Mouse (Mus musculus) kidney, postnatal 0 days (tissue): ENCODE data around the gene Ager. TPM values are rescaled to one million over a fixed set of nuclear protein-coding genes. Genes with fewer than 3 reads are reported as not detected.

Experiments
- ATAC-seq: fragments of 200-750 bp; cut with Nextera tagmentation; replicated peaks from 2 replicates; pipeline ENCODE4 v1.8.0; 2017; ENCODE audit warnings: low read depth, moderate number of reproducible peaks, moderate TSS enrichment, moderate library complexity; ENCODE audit not compliant: low FRiP score
- DNase-seq: peaks from one replicate; pipeline ENCODE4 v3.0.0-alpha.2; 2016; ENCODE audit warnings: low spot score
- H3K27ac ChIP-seq: fragments of 300-500 bp; sonication (generic); 2 replicates; pipeline ENCODE4 v1.5.1; 2014; ENCODE audit warnings: mild to moderate bottlenecking
- H3K27me3 ChIP-seq: fragments of 300-500 bp; sonication (generic); 2 replicates; pipeline ENCODE4 v1.6.1; 2014; ENCODE audit warnings: low read length, mixed read lengths; ENCODE audit not compliant: insufficient read depth
- H3K36me3 ChIP-seq: fragments of 300-500 bp; sonication (generic); 2 replicates; pipeline ENCODE4 v1.6.1; 2014; ENCODE audit warnings: low read length, mixed read lengths; ENCODE audit not compliant: insufficient read depth
- H3K4me1 ChIP-seq: fragments of 300-500 bp; sonication (generic); replicated peaks from 2 replicates; pipeline ENCODE4 v1.6.1; 2014; ENCODE audit warnings: antibody characterized with exemption, low read length, mixed read lengths; ENCODE audit not compliant: insufficient read depth
- H3K4me2 ChIP-seq: fragments of 300-500 bp; sonication (generic); 2 replicates; pipeline ENCODE4 v1.6.1; 2014; ENCODE audit warnings: mild to moderate bottlenecking, low read length, moderate library complexity, mixed read lengths
- H3K4me3 ChIP-seq: fragments of 300-500 bp; sonication (generic); replicated peaks from 2 replicates; pipeline ENCODE4 v1.5.1; 2014; ENCODE audit warnings: low read depth, low read length
- H3K9ac ChIP-seq: fragments of 300-500 bp; sonication (generic); 2 replicates; pipeline ENCODE4 v1.6.1; 2014; ENCODE audit warnings: low read depth, low read length
- H3K9me3 ChIP-seq: fragments of 300-500 bp; sonication (generic); replicated peaks from 2 replicates; pipeline ENCODE4 v1.6.1; 2016; ENCODE audit warnings: low read length, inconsistent platforms, mixed read lengths
- CTCF ChIP-seq: IDR thresholded peaks from 2 replicates; pipeline ENCODE4 v1.5.1; 2016; ENCODE audit warnings: antibody characterized with exemption, low read depth, mild to moderate bottlenecking, moderate library complexity
- WGBS: fragments of 180-500 bp; shearing (Covaris S2); extraction: QIAGEN DNeasy Blood & Tissue Kit; methylation state at CpG from one replicate; pipeline ENCODE4 v1.1.7; 2014; 5-methylcytosine and 5-hydroxymethylcytosine counted together
- polyA plus RNA-seq: library from polyadenylated mRNA; unstranded; fragments of >200 nt; fragmentation: Nextera tagmentation; extraction: Ambion mirVana; gene quantifications from 2 replicates; pipeline ENCODE4 v1.2.1, GENCODE M21; 2015

The Ager gene
- polyA plus RNA-seq, 1 experiment from 2014 or later: 7.4 TPM

GRCm38 (mm10) chr17:34567311-34567710, 30.4 kb upstream of the Ager start:
- ATAC-seq: no peak
- Histone ChIP-seq H3K9me3 (no peaks in the 10 kb centered on the region), H3K36me3 (no peaks in the 10 kb centered on the region), H3K4me2 (no peak overlapping the region), H3K27me3 (no peaks in the 10 kb centered on the region), H3K9ac (no peak overlapping the region), H3K4me1 (peaks cover 14% of the 10 kb centered on the region), H3K4me3 (no peak overlapping the region), H3K27ac (no peak overlapping the region)
- WGBS: 53% methylated on average over 9 of the region's 9 CpGs
- no peak for TF ChIP-seq CTCF
- no peak for DNase-seq

- Histone ChIP-seq H3K4me3 (no peak overlapping the region), H3K4me2 (no peak overlapping the region), H3K9ac (no peak overlapping the region), H3K4me1 (peaks cover 14% of the 10 kb centered on the region), H3K9me3 (no peaks in the 10 kb centered on the region), H3K27ac (no peak overlapping the region), H3K36me3 (no peaks in the 10 kb centered on the region), H3K27me3 (no peaks in the 10 kb centered on the region)
- 75% methylated on average over 13 of the region's 13 CpGs for WGBS
- no peak for TF ChIP-seq CTCF
- ATAC-seq (no peak), DNase-seq (no peak)
These were observed 29.2 kb upstream of the Ager start for GRCm38 (mm10) chr17:34568421-34568820.

- no peak overlapping the region for H3K27ac ChIP-seq
- 71% methylated on average over 4 of the region's 4 CpGs for WGBS
- no peak overlapping the region for H3K4me2 ChIP-seq
- H3K9ac ChIP-seq: 0 out of 2 replicates have a peak overlapping the region, but pooled peaks have one; percentile 8
- ATAC-seq: no peak
- H3K9me3 ChIP-seq: no peaks in the 10 kb centered on the region
- H3K27me3 ChIP-seq: no peaks in the 10 kb centered on the region
- peaks cover 6% of the 10 kb centered on the region for H3K4me1 ChIP-seq
- no peak for TF ChIP-seq CTCF
- DNase-seq: no peak
- H3K4me3 ChIP-seq: no peak overlapping the region
- no peaks in the 10 kb centered on the region for H3K36me3 ChIP-seq
These were observed 27.7 kb upstream of the Ager start for GRCm38 (mm10) chr17:34569919-34570318.

GRCm38 (mm10) chr17:34571875-34572274, 25.8 kb upstream of the Ager start:
- Histone ChIP-seq H3K4me2 (no peak overlapping the region), H3K4me1 (no peaks in the 10 kb centered on the region), H3K9ac (no peak overlapping the region), H3K27me3 (no peaks in the 10 kb centered on the region), H3K36me3 (no peaks in the 10 kb centered on the region), H3K4me3 (no peak overlapping the region), H3K27ac (no peak overlapping the region), H3K9me3 (no peaks in the 10 kb centered on the region)
- ATAC-seq: no peak
- WGBS: 22% methylated on average over 5 of the region's 5 CpGs
- DNase-seq: peak; percentile 22
- peak; percentile 71 for TF ChIP-seq CTCF

- no peaks in the 10 kb centered on the region for H3K9me3 ChIP-seq
- TF ChIP-seq CTCF: no peak
- H3K4me3 ChIP-seq: no peak overlapping the region
- H3K9ac ChIP-seq: no peak overlapping the region
- no peaks in the 10 kb centered on the region for H3K27me3 ChIP-seq
- H3K36me3 ChIP-seq: no peaks in the 10 kb centered on the region
- DNase-seq (no peak), ATAC-seq (no peak)
- WGBS: 29% methylated on average over 15 of the region's 15 CpGs
- no peak overlapping the region for H3K27ac ChIP-seq
- H3K4me1 ChIP-seq: no peaks in the 10 kb centered on the region
- no peak overlapping the region for H3K4me2 ChIP-seq
These were observed 25.3 kb upstream of the Ager start for GRCm38 (mm10) chr17:34572361-34572760.

GRCm38 (mm10) chr17:34576577-34576976, 21.1 kb upstream of the Ager start:
- DNase-seq (no peak), ATAC-seq (no peak)
- Histone ChIP-seq H3K9me3 (no peaks in the 10 kb centered on the region), H3K9ac (no peak overlapping the region), H3K27me3 (no peaks in the 10 kb centered on the region), H3K4me1 (no peaks in the 10 kb centered on the region), H3K4me2 (no peak overlapping the region), H3K27ac (no peak overlapping the region), H3K4me3 (no peak overlapping the region), H3K36me3 (no peaks in the 10 kb centered on the region)
- TF ChIP-seq CTCF: no peak
- 62% methylated on average over 5 of the region's 5 CpGs for WGBS

GRCm38 (mm10) chr17:34578070-34578469, 19.6 kb upstream of the Ager start:
- 90% methylated on average over 3 of the region's 3 CpGs for WGBS
- Histone ChIP-seq H3K27ac (no peak overlapping the region), H3K36me3 (no peaks in the 10 kb centered on the region), H3K4me2 (no peak overlapping the region), H3K27me3 (no peaks in the 10 kb centered on the region), H3K4me1 (no peaks in the 10 kb centered on the region), H3K4me3 (no peak overlapping the region), H3K9me3 (no peaks in the 10 kb centered on the region), H3K9ac (no peak overlapping the region)
- ATAC-seq (no peak), DNase-seq (no peak)
- no peak for TF ChIP-seq CTCF
